Mouse (Mus musculus) bone marrow macrophage, adult 2 months (primary cell): ENCODE data around the gene Ccnd1.
"Not testable (repeated sequence)": the region's sequence is repeated elsewhere in the genome, so short reads cannot be mapped to it uniquely, and the experiment has no call there.

Experiments
- CTCF ChIP-seq: IDR thresholded peaks from 2 replicates; pipeline ENCODE4 v1.5.1; 2012; ENCODE audit warnings: low read depth, mild to moderate bottlenecking, low read length, moderate library complexity
- POLR2A ChIP-seq: IDR thresholded peaks from 2 replicates; pipeline ENCODE4 v1.6.1; 2012; ENCODE audit warnings: mild to moderate bottlenecking, low read depth, low read length, borderline replicate concordance

DNA sequence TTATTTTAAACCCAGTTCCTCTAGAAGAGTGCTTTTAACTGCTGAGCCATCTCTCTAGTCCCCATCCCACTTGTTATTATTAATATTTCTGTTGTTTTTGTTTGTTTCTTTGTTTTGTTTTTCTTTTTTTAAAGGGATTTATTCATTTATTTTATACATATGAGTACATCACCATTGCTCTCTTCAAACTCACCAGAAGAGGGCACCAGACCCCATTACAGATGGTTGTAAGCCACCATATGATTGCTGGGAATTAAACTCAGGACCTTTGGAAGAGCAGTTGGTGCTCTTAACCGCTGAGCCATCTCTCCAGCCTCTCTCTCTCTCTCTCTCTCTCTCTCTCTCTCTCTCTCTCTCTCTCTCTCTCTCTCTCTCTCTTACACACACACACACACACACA is 49.1 kb downstream of the Ccnd1 start:
- not testable (repeated sequence) for TF ChIP-seq POLR2A, CTCF
